ENCODE assay signal across 7 mouse cellular contexts in genomic region chr19:11965023-11965942, GRCm38 (mm10). TPM values are rescaled to one million over a fixed set of nuclear protein-coding genes. Genes with fewer than 3 reads are reported as not detected.
DNase-seq lines count a peak whose midpoint lies in the region; ATAC-seq lines count a peak whose summit lies in the region.

TSS of gene Osbp (plus strand) at chr19:11965941.

- peak within 1 kb of the TSS; percentile 79 for H3K27ac ChIP-seq in intestine, embryonic 15.5 days
- peak within 1 kb of the TSS; percentile 87 for H3K27ac ChIP-seq in midbrain, embryonic 10.5 days (replicated peaks)

- H3K9me3 ChIP-seq in intestine, embryonic 15.5 days, result no peaks in the 10 kb centered on the region
- 0 out of 2 replicates have a peak, but pooled peaks cover 6% of the 10 kb centered on the region for H3K9me3 ChIP-seq in midbrain, embryonic 10.5 days (replicated peaks)

- peaks cover 9% of the 10 kb centered on the region for H3K4me1 ChIP-seq in intestine, embryonic 15.5 days (replicated peaks)
- H3K4me1 ChIP-seq in midbrain, embryonic 10.5 days, result peaks cover 15% of the 10 kb centered on the region

- no peaks in the 10 kb centered on the region for H3K27me3 ChIP-seq in intestine, embryonic 15.5 days (replicated peaks)
- H3K27me3 ChIP-seq in midbrain, embryonic 10.5 days (ENCODE audit: low read depth, poor library complexity, severe bottlenecking), result no peaks in the 10 kb centered on the region

- DNase-seq in adrenal gland, adult 2 months, result peak; percentile 99
- peak; percentile 98 for DNase-seq in embryo, embryonic 11.5 days (ENCODE audit: low read depth, low spot score)
- DNase-seq in gastrocnemius, postnatal 36 days, result peak; percentile 97 to 99
- peak; percentile 100 for DNase-seq in left cerebral cortex, postnatal 25 days (ENCODE audit: low spot score in 2 of 2)
- peak; percentile 98 for DNase-seq in midbrain, embryonic 10.5 days (ENCODE audit: low spot score)
- DNase-seq in right cerebral cortex, postnatal 4 days, result peak; percentile 96

- H3K4me2 ChIP-seq in intestine, embryonic 15.5 days (replicated peaks), result peak within 1 kb of the TSS; percentile 87

- H3K36me3 ChIP-seq in intestine, embryonic 15.5 days, result no peaks in the 10 kb centered on the region
- H3K36me3 ChIP-seq in midbrain, embryonic 10.5 days, result peaks cover 7% of the 10 kb centered on the region; the same call in 1 of the 2 replicates

- under 1% methylated on average over 48 of the region's 59 CpGs for WGBS in intestine, embryonic 15.5 days
- under 1% methylated on average over 59 of the region's 59 CpGs for WGBS in midbrain, embryonic 10.5 days

- ATAC-seq in intestine, embryonic 15.5 days, result peak; percentile 98

- H3K9ac ChIP-seq in intestine, embryonic 15.5 days, result peak within 1 kb of the TSS; percentile 72

- peak within 1 kb of the TSS; percentile 65 for H3K4me3 ChIP-seq in intestine, embryonic 15.5 days (replicated peaks)
- peak within 1 kb of the TSS; percentile 86 for H3K4me3 ChIP-seq in midbrain, embryonic 10.5 days

- intact Hi-C loops in gastrocnemius, postnatal 36 days (cut with DNase I), result loop anchor here (5.0 kb wide), 1 partner anchor 42 kb away; no protein-coding TSS in a partner anchor
- intact Hi-C loops in left cerebral cortex, postnatal 25 days (cut with DNase I), result loop anchor here (2.0 to 5.0 kb wide), 2 partner anchors 42 to 52 kb away; partner anchors contain the start of gene Patl1

RNA-seq across cellular contexts. Expression of gene Osbp, which starts in this region (rescaled TPM):
- total RNA-seq in adrenal gland, adult 2 months (2021), result 10 to 100 TPM; 80.8 to 86.7 TPM
- polyA plus RNA-seq in adrenal gland, adult 2 months (2012; rRNA removed), result 9.6 and 14.0 TPM in 2 replicates
- total RNA-seq in gastrocnemius, postnatal 36 days (2021), result 10 to 100 TPM; 57.0 to 60.8 TPM
- 4.2 and 4.4 TPM in 2 replicates for polyA plus RNA-seq in intestine, embryonic 15.5 days (2015; fragmentation: Nextera tagmentation; extraction: Ambion mirVana)
- total RNA-seq in left cerebral cortex, postnatal 25 days (2021), result 10 to 100 TPM; 55.3 to 58.9 TPM
- polyA plus RNA-seq in midbrain, embryonic 10.5 days (2016; fragmentation: Nextera tagmentation; extraction: Ambion mirVana), result 2.7 and 2.9 TPM in 2 replicates

Comparison
In these comparisons a context has a peak if more than half of its experiments do, and no peak if none do; other contexts are left out.
1. Peak in every context shown above with its lines: DNase-seq, ATAC-seq, H3K4me3 ChIP-seq and H3K27ac ChIP-seq.